Mouse (Mus musculus) small intestine, adult 2 months (tissue): ENCODE results near the gene Tsc1.

Source experiments
- CTCF ChIP-seq: fragments of 200-500 bp; IDR thresholded peaks from 2 replicates; pipeline ENCODE4 v1.5.1; 2012; ENCODE audit warnings: low read depth, mild to moderate bottlenecking, control low read depth, inconsistent platforms, low read length, moderate library complexity, mixed read lengths; ENCODE audit not compliant: insufficient replicate concordance, insufficient read length; ENCODE audit errors: extremely low read depth
- POLR2A ChIP-seq: fragments of 200-500 bp; IDR thresholded peaks from 2 replicates; pipeline ENCODE4 v1.6.1; 2012; ENCODE audit warnings: low read depth, mild to moderate bottlenecking, control low read depth, inconsistent platforms, low read length, moderate library complexity

- no peak for TF ChIP-seq CTCF
- no peak for TF ChIP-seq POLR2A
These were observed 39.1 kb upstream of the Tsc1 start for GRCm38 (mm10) chr2:28601720-28602590.
